Mouse (Mus musculus): Measurements from ENCODE around the gene Fam186b. TPM values are rescaled to one million over a fixed set of nuclear protein-coding genes. Genes with fewer than 3 reads are reported as not detected.
A peak's percentile ranks its signal among the peaks of the same experiment; 100 is the strongest.

The Fam186b gene
- polyA plus RNA-seq, 1 experiment, result 0.06 TPM

DNA sequence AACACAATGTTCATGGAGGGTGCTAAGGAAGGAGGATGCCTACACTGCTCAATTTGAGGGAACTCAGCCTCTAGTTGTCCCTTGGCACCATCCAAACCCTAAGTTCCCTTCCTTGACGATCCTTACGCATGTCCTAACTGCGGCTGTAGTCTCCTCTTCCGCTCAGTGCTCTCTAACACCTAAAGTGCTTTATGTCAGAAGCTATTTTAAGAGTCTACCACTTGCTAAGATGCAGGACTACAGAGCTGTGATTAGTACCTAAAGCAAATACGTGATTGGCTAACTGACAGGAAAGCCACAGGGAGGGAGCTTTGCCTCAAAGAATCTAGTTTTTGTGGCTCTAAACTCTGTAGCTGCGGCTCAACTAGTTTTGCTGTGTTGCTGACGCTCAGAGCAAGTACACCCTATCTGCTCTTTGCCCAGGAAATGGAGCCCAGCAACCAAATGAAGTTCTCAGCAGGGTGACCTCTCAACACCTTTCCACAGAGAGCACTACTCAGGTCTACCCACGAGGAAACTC lies 40.2 kb upstream of the Fam186b start:
- peak overlapping the region; percentile 70 for H3K4me2 ChIP-seq (ENCODE audit: low read depth)

DNA sequence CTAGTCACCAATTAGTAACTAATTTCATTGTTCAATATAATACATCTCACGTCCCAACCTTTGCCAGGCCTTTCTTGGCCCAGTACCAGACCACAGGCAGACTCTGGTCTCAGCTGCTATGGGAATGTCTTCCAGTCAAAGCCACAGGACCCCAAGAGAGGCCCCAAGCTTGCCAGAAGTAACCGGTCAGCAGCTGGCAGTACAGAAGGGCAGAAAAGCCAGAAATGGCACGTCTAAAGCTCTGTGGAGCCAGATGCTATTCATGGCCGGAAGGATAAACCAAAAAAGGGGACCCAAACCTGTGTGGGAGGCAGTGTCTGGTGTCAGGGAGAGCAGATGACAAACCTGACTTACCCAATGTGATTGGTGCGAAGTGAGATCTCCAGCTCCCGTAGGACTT lies 38.8 kb upstream of the Fam186b start:
- H3K4me2 ChIP-seq (ENCODE audit: low read depth), result peak overlapping the region; percentile 70
- TF ChIP-seq E2F4 (IDR thresholded peaks at IDR 0.05; ENCODE audit: insufficient read depth) (no peak), MYOG (IDR thresholded peaks at IDR 0.05; ENCODE audit: control insufficient read depth in 1 of 3, insufficient read depth in 1 of 3, insufficient read length in 2 of 3, low read depth in 2 of 3) (peak; percentile 73 to 96 (median 92)), POLR2AphosphoS2 (IDR thresholded peaks at IDR 0.05; ENCODE audit: insufficient read length, low read depth) (no peak), TCF3 (IDR thresholded peaks at IDR 0.05; ENCODE audit: insufficient read length, low read depth) (peak; percentile 82), MYOD1 (IDR thresholded peaks at IDR 0.05; ENCODE audit: control insufficient read depth in 1 of 3, insufficient read length in 2 of 3, low read depth in 2 of 3) (peak; percentile 60 to 93 (median 91)), MAX (IDR thresholded peaks at IDR 0.05; ENCODE audit: low read depth) (no peak), TCF12 (IDR thresholded peaks at IDR 0.05; ENCODE audit: insufficient read depth, poor library complexity, severe bottlenecking) (peak; percentile 98), SRF (IDR thresholded peaks at IDR 0.05; ENCODE audit: control insufficient read depth, insufficient read length, low read depth) (peak; percentile 100)
- H3K79me2 ChIP-seq (ENCODE audit: control insufficient read depth, insufficient read depth), result peaks cover 51% of the 10 kb centered on the region
- peaks cover 22% of the 10 kb centered on the region for H3K36me3 ChIP-seq (ENCODE audit: control insufficient read depth, insufficient read depth)
- no peaks in the 10 kb centered on the region for H3K27me3 ChIP-seq (ENCODE audit: control insufficient read depth, insufficient read depth, insufficient read length)
- H3ac ChIP-seq (ENCODE audit: control insufficient read depth, insufficient read length), result no peak overlapping the region
- no peak overlapping the region for H3K4me3 ChIP-seq

More for the DNA sequence above, 40.2 kb upstream of the Fam186b start:
- Histone ChIP-seq H3K27me3 (ENCODE audit: control insufficient read depth, insufficient read depth, insufficient read length) (no peaks in the 10 kb centered on the region), H3ac (ENCODE audit: control insufficient read depth, insufficient read length) (no peak overlapping the region), H3K4me3 (no peak overlapping the region), H3K36me3 (ENCODE audit: control insufficient read depth, insufficient read depth) (peaks cover 16% of the 10 kb centered on the region), H3K79me2 (ENCODE audit: control insufficient read depth, insufficient read depth) (peaks cover 65% of the 10 kb centered on the region)
- TF ChIP-seq SRF (IDR thresholded peaks at IDR 0.05; ENCODE audit: control insufficient read depth, insufficient read length, low read depth) (no peak), MAX (IDR thresholded peaks at IDR 0.05; ENCODE audit: low read depth) (no peak), POLR2A (IDR thresholded peaks at IDR 0.05; ENCODE audit: insufficient read length, low read depth) (no peak), USF1 (IDR thresholded peaks at IDR 0.05; ENCODE audit: low read depth) (no peak), CEBPB (IDR thresholded peaks at IDR 0.05; ENCODE audit: insufficient read depth, poor library complexity, severe bottlenecking) (no peak), POLR2AphosphoS2 (IDR thresholded peaks at IDR 0.05; ENCODE audit: insufficient read length, low read depth) (no peak), E2F4 (IDR thresholded peaks at IDR 0.05; ENCODE audit: insufficient read depth) (no peak), TCF12 (IDR thresholded peaks at IDR 0.05; ENCODE audit: insufficient read depth, poor library complexity, severe bottlenecking) (no peak), TCF3 (IDR thresholded peaks at IDR 0.05; ENCODE audit: insufficient read length, low read depth) (no peak), MYOG (IDR thresholded peaks at IDR 0.05; ENCODE audit: control insufficient read depth in 1 of 3, insufficient read depth in 1 of 3, insufficient read length in 2 of 3, low read depth in 2 of 3) (no peak), REST (IDR thresholded peaks at IDR 0.05; ENCODE audit: insufficient read depth, insufficient read length) (no peak), MYOD1 (IDR thresholded peaks at IDR 0.05; ENCODE audit: control insufficient read depth in 1 of 3, insufficient read length in 2 of 3, low read depth in 2 of 3) (no peak)

DNA sequence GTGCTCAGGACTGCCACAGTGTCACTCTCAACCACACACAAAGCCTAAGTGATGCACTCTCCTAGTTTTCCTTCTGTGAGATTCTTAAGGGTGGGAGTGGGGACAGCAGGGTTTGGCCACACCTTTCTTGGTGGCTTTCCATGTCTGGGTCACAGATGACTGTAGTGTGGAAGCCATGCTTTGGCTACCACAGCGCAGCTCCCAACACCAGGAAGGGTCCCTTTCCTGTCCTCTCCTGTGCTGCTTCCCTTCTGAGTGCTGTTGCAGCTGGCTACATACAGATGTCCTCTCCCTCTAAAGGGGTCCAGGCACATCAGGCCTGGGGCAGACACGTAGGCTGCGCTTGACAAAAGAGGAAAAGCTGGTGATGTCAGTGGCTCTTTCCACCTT lies 38.0 kb upstream of the Fam186b start:
- Histone ChIP-seq H3K4me3 (no peak overlapping the region), H3K36me3 (ENCODE audit: control insufficient read depth, insufficient read depth) (peaks cover 24% of the 10 kb centered on the region), H3ac (ENCODE audit: control insufficient read depth, insufficient read length) (no peak overlapping the region), H3K27me3 (ENCODE audit: control insufficient read depth, insufficient read depth, insufficient read length) (no peaks in the 10 kb centered on the region), H3K4me2 (ENCODE audit: low read depth) (peak overlapping the region; percentile 70), H3K79me2 (ENCODE audit: control insufficient read depth, insufficient read depth) (peaks cover 43% of the 10 kb centered on the region)
- TF ChIP-seq MYOG (IDR thresholded peaks at IDR 0.05; ENCODE audit: control insufficient read depth in 1 of 3, insufficient read depth in 1 of 3, insufficient read length in 2 of 3, low read depth in 2 of 3), result no peak
- TF ChIP-seq MYOD1 (IDR thresholded peaks at IDR 0.05; ENCODE audit: control insufficient read depth in 1 of 3, insufficient read length in 2 of 3, low read depth in 2 of 3), result no peak
- no peak for TF ChIP-seq CEBPB (IDR thresholded peaks at IDR 0.05; ENCODE audit: insufficient read depth, poor library complexity, severe bottlenecking)
- TF ChIP-seq TCF12 (IDR thresholded peaks at IDR 0.05; ENCODE audit: insufficient read depth, poor library complexity, severe bottlenecking), result no peak
- no peak for TF ChIP-seq POLR2AphosphoS2 (IDR thresholded peaks at IDR 0.05; ENCODE audit: insufficient read length, low read depth)
- TF ChIP-seq E2F4 (IDR thresholded peaks at IDR 0.05; ENCODE audit: insufficient read depth), result no peak
- TF ChIP-seq POLR2A (IDR thresholded peaks at IDR 0.05; ENCODE audit: insufficient read length, low read depth), result no peak
- no peak for TF ChIP-seq SRF (IDR thresholded peaks at IDR 0.05; ENCODE audit: control insufficient read depth, insufficient read length, low read depth)
- TF ChIP-seq TCF3 (IDR thresholded peaks at IDR 0.05; ENCODE audit: insufficient read length, low read depth), result no peak
- no peak for TF ChIP-seq USF1 (IDR thresholded peaks at IDR 0.05; ENCODE audit: low read depth)
- no peak for TF ChIP-seq REST (IDR thresholded peaks at IDR 0.05; ENCODE audit: insufficient read depth, insufficient read length)
- no peak for TF ChIP-seq MAX (IDR thresholded peaks at IDR 0.05; ENCODE audit: low read depth)

GRCm38 (mm10) chr15:99332921-99333675 lies 37.4 kb upstream of the Fam186b start:
- Histone ChIP-seq H3K4me3 (no peak overlapping the region), H3K79me2 (ENCODE audit: control insufficient read depth, insufficient read depth) (peaks cover 38% of the 10 kb centered on the region), H3ac (ENCODE audit: control insufficient read depth, insufficient read length) (no peak overlapping the region), H3K27me3 (ENCODE audit: control insufficient read depth, insufficient read depth, insufficient read length) (no peaks in the 10 kb centered on the region), H3K36me3 (ENCODE audit: control insufficient read depth, insufficient read depth) (peaks cover 30% of the 10 kb centered on the region), H3K4me2 (ENCODE audit: low read depth) (peak overlapping the region; percentile 70)
- TF ChIP-seq SRF (IDR thresholded peaks at IDR 0.05; ENCODE audit: control insufficient read depth, insufficient read length, low read depth) (no peak), CEBPB (IDR thresholded peaks at IDR 0.05; ENCODE audit: insufficient read depth, poor library complexity, severe bottlenecking) (no peak), TCF3 (IDR thresholded peaks at IDR 0.05; ENCODE audit: insufficient read length, low read depth) (no peak), TCF12 (IDR thresholded peaks at IDR 0.05; ENCODE audit: insufficient read depth, poor library complexity, severe bottlenecking) (peak; percentile 29), POLR2A (IDR thresholded peaks at IDR 0.05; ENCODE audit: insufficient read length, low read depth) (peak; percentile 43), MAX (IDR thresholded peaks at IDR 0.05; ENCODE audit: low read depth) (no peak), USF1 (IDR thresholded peaks at IDR 0.05; ENCODE audit: low read depth) (no peak), POLR2AphosphoS2 (IDR thresholded peaks at IDR 0.05; ENCODE audit: insufficient read length, low read depth) (peak; percentile 10), MYOG (IDR thresholded peaks at IDR 0.05; ENCODE audit: control insufficient read depth in 1 of 3, insufficient read depth in 1 of 3, insufficient read length in 2 of 3, low read depth in 2 of 3) (peak in 1 of 3 experiments; percentile 63), REST (IDR thresholded peaks at IDR 0.05; ENCODE audit: insufficient read depth, insufficient read length) (no peak), MYOD1 (IDR thresholded peaks at IDR 0.05; ENCODE audit: control insufficient read depth in 1 of 3, insufficient read length in 2 of 3, low read depth in 2 of 3) (peak in 2 of 3 experiments; percentile 55 to 78), E2F4 (IDR thresholded peaks at IDR 0.05; ENCODE audit: insufficient read depth) (no peak)
